Mouse (Mus musculus): ENCODE measurements around the gene Pafah1b2. TPM values are rescaled to one million over a fixed set of nuclear protein-coding genes. Genes with fewer than 3 reads are reported as not detected.

The Pafah1b2 gene
- polyA plus RNA-seq, 1 experiment from 2014 or later, result 326 TPM

GRCm38 (mm10) chr9:46018316-46018715 lies 5.8 kb upstream of the Pafah1b2 start:
- Histone ChIP-seq H3K27me3 (replicated peaks) (no peaks in the 10 kb centered on the region), H3K9ac (no peak overlapping the region), H3K4me3 (no peak overlapping the region), H3K36me3 (no peaks in the 10 kb centered on the region), H3K27ac (no peak overlapping the region), H3K4me1 (peaks cover 35% of the 10 kb centered on the region), H3K4me2 (replicated peaks) (no peak overlapping the region), H3K9me3 (no peaks in the 10 kb centered on the region)
- ATAC-seq (ENCODE audit: low FRiP score, low read depth), result no peak
- WGBS, result 93% methylated on average over 6 of the region's 6 CpGs

- Histone ChIP-seq H3K4me1 (peaks cover 41% of the 10 kb centered on the region), H3K4me3 (no peak overlapping the region), H3K9me3 (no peaks in the 10 kb centered on the region), H3K9ac (no peak overlapping the region), H3K27ac (no peak overlapping the region), H3K4me2 (replicated peaks) (0 out of 2 replicates have a peak overlapping the region, but pooled peaks have one; percentile 7), H3K27me3 (replicated peaks) (no peaks in the 10 kb centered on the region), H3K36me3 (no peaks in the 10 kb centered on the region)
- WGBS, result 68% methylated on average over 4 of the region's 4 CpGs
- ATAC-seq (ENCODE audit: low FRiP score, low read depth), result no peak
These were observed 3.9 kb upstream of the Pafah1b2 start for GRCm38 (mm10) chr9:46016417-46016816.

- no peak for ATAC-seq (ENCODE audit: low FRiP score, low read depth)
- no peaks in the 10 kb centered on the region for H3K36me3 ChIP-seq
- H3K9ac ChIP-seq, result no peak overlapping the region
- H3K4me2 ChIP-seq (replicated peaks), result 0 out of 2 replicates have a peak overlapping the region, but pooled peaks have one; percentile 16
- no peaks in the 10 kb centered on the region for H3K27me3 ChIP-seq (replicated peaks)
- H3K27ac ChIP-seq, result no peak overlapping the region
- no peak overlapping the region for H3K4me3 ChIP-seq
- H3K4me1 ChIP-seq, result peaks cover 41% of the 10 kb centered on the region
- no peaks in the 10 kb centered on the region for H3K9me3 ChIP-seq
- 39% methylated on average over 9 of the region's 9 CpGs for WGBS
These were observed 3.3 kb upstream of the Pafah1b2 start for GRCm38 (mm10) chr9:46015831-46016230.

GRCm38 (mm10) chr9:46015081-46015551 lies 2.6 kb upstream of the Pafah1b2 start:
- Histone ChIP-seq H3K9ac (no peak overlapping the region), H3K4me2 (replicated peaks) (peak overlapping the region; percentile 66; the same call in 1 of the 2 replicates), H3K36me3 (no peaks in the 10 kb centered on the region), H3K27me3 (replicated peaks) (no peaks in the 10 kb centered on the region), H3K4me3 (no peak overlapping the region), H3K9me3 (no peaks in the 10 kb centered on the region), H3K27ac (no peak overlapping the region), H3K4me1 (peaks cover 41% of the 10 kb centered on the region)
- ATAC-seq (ENCODE audit: low FRiP score, low read depth), result no peak
- WGBS, result 49% methylated on average over 8 of the region's 8 CpGs

DNA sequence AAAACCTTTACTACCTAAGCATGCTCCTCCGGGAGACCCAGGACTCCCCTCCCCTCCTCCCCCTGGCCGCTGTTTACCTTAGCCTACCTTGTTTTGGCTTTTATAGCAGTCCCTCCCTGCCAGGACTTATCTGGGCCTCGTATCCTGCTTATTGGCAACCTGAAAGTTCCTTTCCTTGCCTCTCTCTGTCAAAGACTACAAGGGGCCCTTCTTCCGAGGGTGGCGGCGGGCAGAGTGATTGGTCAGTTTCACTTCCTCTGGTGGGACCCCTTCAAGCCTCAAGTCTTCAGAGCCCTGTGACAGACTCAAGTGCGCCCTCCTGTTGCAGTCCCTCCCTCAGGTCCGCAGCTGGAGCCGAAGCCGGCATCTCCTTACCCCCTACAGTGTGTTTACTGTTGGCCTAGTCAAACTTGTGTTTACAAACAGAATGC lies 1.8 kb upstream of the Pafah1b2 start:
- no peak overlapping the region for H3K9ac ChIP-seq
- WGBS, result 0% methylated on average over 10 of the region's 10 CpGs
- no peaks in the 10 kb centered on the region for H3K36me3 ChIP-seq
- ATAC-seq (ENCODE audit: low FRiP score, low read depth), result no peak
- no peaks in the 10 kb centered on the region for H3K27me3 ChIP-seq (replicated peaks)
- H3K27ac ChIP-seq, result no peak overlapping the region
- H3K4me3 ChIP-seq, result peak overlapping the region; percentile 98
- H3K4me2 ChIP-seq (replicated peaks), result peak overlapping the region; percentile 66
- peaks cover 38% of the 10 kb centered on the region for H3K4me1 ChIP-seq
- no peaks in the 10 kb centered on the region for H3K9me3 ChIP-seq

- Histone ChIP-seq H3K4me1 (peaks cover 38% of the 10 kb centered on the region), H3K4me3 (peak overlapping the region; percentile 98), H3K9me3 (no peaks in the 10 kb centered on the region), H3K36me3 (no peaks in the 10 kb centered on the region), H3K27ac (no peak overlapping the region), H3K27me3 (replicated peaks) (no peaks in the 10 kb centered on the region), H3K9ac (peak overlapping the region; percentile 96), H3K4me2 (replicated peaks) (peak overlapping the region; percentile 66)
- ATAC-seq (ENCODE audit: low FRiP score, low read depth), result no peak
- WGBS, result 3% methylated on average over 5 of the region's 5 CpGs
These were observed 1.1 kb upstream of the Pafah1b2 start for GRCm38 (mm10) chr9:46013616-46014015.

- Histone ChIP-seq H3K27ac (peak overlapping the region; percentile 75), H3K4me3 (peak overlapping the region; percentile 98), H3K4me1 (peaks cover 38% of the 10 kb centered on the region), H3K9me3 (no peaks in the 10 kb centered on the region), H3K36me3 (no peaks in the 10 kb centered on the region), H3K27me3 (replicated peaks) (no peaks in the 10 kb centered on the region), H3K4me2 (replicated peaks) (peak overlapping the region; percentile 66), H3K9ac (peak overlapping the region; percentile 96)
- under 1% methylated on average over 46 of the region's 46 CpGs for WGBS
- peak; percentile 76 for ATAC-seq (ENCODE audit: low FRiP score, low read depth)
These were observed 608 bp upstream of the Pafah1b2 start for GRCm38 (mm10) chr9:46013009-46013586.

DNA sequence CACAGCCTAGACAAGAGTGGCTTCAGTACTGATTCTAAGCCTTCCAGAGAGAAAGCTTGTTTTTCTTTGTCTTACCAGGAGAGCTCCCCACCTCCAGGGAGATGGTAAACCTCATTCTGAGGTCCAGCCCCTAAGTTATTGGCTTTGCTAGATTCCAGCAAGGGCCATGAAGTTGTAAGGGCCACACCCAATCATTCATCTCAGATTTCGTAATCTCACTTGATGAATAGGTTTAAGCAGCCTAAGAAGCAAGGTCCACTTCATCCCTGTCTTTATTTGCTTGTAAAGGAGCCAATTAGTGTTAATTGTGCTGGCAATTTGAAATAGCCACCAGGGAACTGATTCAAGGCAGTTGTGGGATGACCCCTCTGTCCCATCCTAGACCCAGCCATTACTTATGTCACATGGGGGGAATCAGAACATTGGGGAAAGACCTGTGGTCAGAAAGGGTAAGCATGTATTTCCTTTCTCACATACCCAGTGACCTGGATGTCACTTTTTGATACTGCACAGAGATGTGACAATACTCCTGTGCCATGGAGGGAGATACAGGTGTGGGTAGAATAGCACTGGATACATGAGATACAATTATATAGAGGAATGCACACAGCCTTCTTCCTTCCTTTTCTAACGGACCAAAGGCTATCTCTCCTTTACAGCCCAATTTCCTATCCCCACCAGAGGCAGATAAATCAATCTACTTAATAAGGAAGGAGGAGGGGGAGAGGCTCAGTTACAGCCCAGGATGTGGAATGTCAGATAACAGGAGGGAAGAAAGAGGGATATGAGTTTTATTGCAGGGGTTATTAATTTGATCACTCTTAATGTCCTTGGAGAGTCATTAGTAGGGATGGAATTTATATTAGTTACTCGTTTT lies 1.2 kb downstream of the Pafah1b2 start:
- no peak for ATAC-seq (ENCODE audit: low FRiP score, low read depth)
- no peaks in the 10 kb centered on the region for H3K36me3 ChIP-seq
- H3K27me3 ChIP-seq (replicated peaks), result no peaks in the 10 kb centered on the region
- H3K9me3 ChIP-seq, result no peaks in the 10 kb centered on the region
- H3K4me1 ChIP-seq, result peaks cover 33% of the 10 kb centered on the region
- peak overlapping the region; percentile 66; the same call in 1 of the 2 replicates for H3K4me2 ChIP-seq (replicated peaks)
- WGBS, result 20% methylated on average over 3 of the region's 3 CpGs
- H3K9ac ChIP-seq, result no peak overlapping the region
- no peak overlapping the region for H3K27ac ChIP-seq
- no peak overlapping the region for H3K4me3 ChIP-seq

GRCm38 (mm10) chr9:46009669-46009983 lies 2.9 kb downstream of the Pafah1b2 start:
- H3K27ac ChIP-seq, result no peak overlapping the region
- no peak overlapping the region for H3K9ac ChIP-seq
- no peaks in the 10 kb centered on the region for H3K9me3 ChIP-seq
- no peak overlapping the region for H3K4me3 ChIP-seq
- no peak overlapping the region for H3K4me2 ChIP-seq (replicated peaks)
- H3K36me3 ChIP-seq, result no peaks in the 10 kb centered on the region
- peaks cover 18% of the 10 kb centered on the region for H3K4me1 ChIP-seq
- no peaks in the 10 kb centered on the region for H3K27me3 ChIP-seq (replicated peaks)
- ATAC-seq (ENCODE audit: low FRiP score, low read depth), result no peak
- 78% methylated on average over 1 of the region's 1 CpGs for WGBS

- no peak overlapping the region for H3K9ac ChIP-seq
- no peaks in the 10 kb centered on the region for H3K27me3 ChIP-seq (replicated peaks)
- no peaks in the 10 kb centered on the region for H3K36me3 ChIP-seq
- no peak for ATAC-seq (ENCODE audit: low FRiP score, low read depth)
- WGBS, result 72% methylated on average over 7 of the region's 7 CpGs
- peaks cover 12% of the 10 kb centered on the region for H3K4me1 ChIP-seq
- no peak overlapping the region for H3K4me3 ChIP-seq
- H3K9me3 ChIP-seq, result no peaks in the 10 kb centered on the region
- no peak overlapping the region for H3K4me2 ChIP-seq (replicated peaks)
- H3K27ac ChIP-seq, result no peak overlapping the region
These were observed 3.4 kb downstream of the Pafah1b2 start for GRCm38 (mm10) chr9:46008931-46009668.

- H3K4me3 ChIP-seq, result no peak overlapping the region
- WGBS, result 61% methylated on average over 5 of the region's 5 CpGs
- no peak for ATAC-seq (ENCODE audit: low FRiP score, low read depth)
- no peaks in the 10 kb centered on the region for H3K27me3 ChIP-seq (replicated peaks)
- no peaks in the 10 kb centered on the region for H3K9me3 ChIP-seq
- no peak overlapping the region for H3K9ac ChIP-seq
- H3K4me1 ChIP-seq, result no peaks in the 10 kb centered on the region
- no peak overlapping the region for H3K4me2 ChIP-seq (replicated peaks)
- no peaks in the 10 kb centered on the region for H3K36me3 ChIP-seq
- no peak overlapping the region for H3K27ac ChIP-seq
These were observed 6.3 kb downstream of the Pafah1b2 start for GRCm38 (mm10) chr9:46006224-46006623.

- Histone ChIP-seq H3K9me3 (no peaks in the 10 kb centered on the region), H3K4me3 (no peak overlapping the region), H3K27me3 (replicated peaks) (no peaks in the 10 kb centered on the region), H3K36me3 (no peaks in the 10 kb centered on the region), H3K9ac (no peak overlapping the region), H3K4me2 (replicated peaks) (no peak overlapping the region), H3K4me1 (no peaks in the 10 kb centered on the region), H3K27ac (no peak overlapping the region)
- 59% methylated on average over 3 of the region's 3 CpGs for WGBS
- no peak for ATAC-seq (ENCODE audit: low FRiP score, low read depth)
These were observed 8.0 kb downstream of the Pafah1b2 start for GRCm38 (mm10) chr9:46004529-46004928.
